Mouse (Mus musculus) neural tube, embryonic 14.5 days (tissue): ENCODE results near the gene Ngly1. TPM values are rescaled to one million over a fixed set of nuclear protein-coding genes. Genes with fewer than 3 reads are reported as not detected.

Experiments used
- ATAC-seq: fragments of 200-750 bp; cut with Nextera tagmentation; 2 replicates; pipeline ENCODE4 v1.8.0; 2017; ENCODE audit warnings: low read depth, mild to moderate bottlenecking, moderate TSS enrichment, moderate library complexity
- H3K27ac ChIP-seq: fragments of 300-500 bp; sonication (generic); 2 replicates; pipeline ENCODE4 v1.5.1; 2014; ENCODE audit warnings: low read depth, mild to moderate bottlenecking, control low read depth, low read length, moderate library complexity, mixed read lengths
- H3K27me3 ChIP-seq: fragments of 300-500 bp; sonication (generic); 2 replicates; pipeline ENCODE4 v1.6.1; 2014; ENCODE audit warnings: low read length; ENCODE audit not compliant: control insufficient read depth, insufficient read depth
- H3K36me3 ChIP-seq: fragments of 300-500 bp; sonication (generic); 2 replicates; pipeline ENCODE4 v1.6.1; 2014; ENCODE audit warnings: low read length, mixed read lengths; ENCODE audit not compliant: control insufficient read depth, insufficient read depth
- H3K4me1 ChIP-seq: fragments of 300-500 bp; sonication (generic); 2 replicates; pipeline ENCODE4 v1.6.1; 2014; ENCODE audit warnings: low read length; ENCODE audit not compliant: control insufficient read depth, insufficient read depth
- H3K4me2 ChIP-seq: fragments of 300-500 bp; sonication (generic); 2 replicates; pipeline ENCODE4 v1.6.1; 2014; ENCODE audit warnings: mild to moderate bottlenecking, low read depth, low read length, control low read depth
- H3K4me3 ChIP-seq: fragments of 300-500 bp; sonication (generic); 2 replicates; pipeline ENCODE4 v1.5.1; 2014; ENCODE audit warnings: low read depth, low read length, control low read depth, mixed read lengths
- H3K9ac ChIP-seq: fragments of 300-500 bp; sonication (generic); replicated peaks from 2 replicates; pipeline ENCODE4 v1.6.1; 2014; ENCODE audit warnings: low read depth, mild to moderate bottlenecking, control low read depth, low read length, mixed read lengths
- H3K9me3 ChIP-seq: fragments of 300-500 bp; sonication (generic); 2 replicates; pipeline ENCODE4 v1.6.1; 2016; ENCODE audit warnings: low read length; ENCODE audit not compliant: control insufficient read depth
- WGBS: fragments of 180-500 bp; shearing (Covaris S2); extraction: QIAGEN DNeasy Blood & Tissue Kit; methylation state at CpG from one replicate; pipeline ENCODE4 v1.1.7; 2014; 5-methylcytosine and 5-hydroxymethylcytosine counted together
- polyA plus RNA-seq: library from polyadenylated mRNA; unstranded; fragments of >200 nt; fragmentation: Nextera tagmentation; extraction: Ambion mirVana; gene quantifications from 2 replicates; pipeline ENCODE4 v1.2.1, GENCODE M21; 2014

Gene Ngly1
- polyA plus RNA-seq, 1 experiment from 2014 or later: 27.5 TPM

DNA sequence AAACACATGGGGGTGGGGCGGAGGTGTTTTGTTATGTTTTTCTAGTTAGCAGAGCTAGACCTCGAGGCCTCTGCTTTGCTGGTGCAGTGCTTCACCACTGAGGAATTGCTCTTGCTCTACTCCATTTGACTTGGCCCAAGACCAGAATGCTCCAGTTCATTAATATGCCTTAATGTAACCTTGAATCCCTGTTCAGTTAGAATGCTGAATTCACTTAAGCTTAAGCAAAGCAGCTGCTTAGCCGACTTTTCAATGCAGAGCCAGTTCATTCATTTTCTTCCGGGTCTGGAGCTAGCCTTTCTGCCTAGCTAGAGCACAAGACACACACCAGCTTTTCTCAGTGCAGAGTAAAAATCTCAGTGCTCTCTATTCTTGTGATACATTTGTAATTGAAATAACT is 30.1 kb downstream of the Ngly1 start:
- no peak for ATAC-seq
- no peaks in the 10 kb centered on the region for H3K4me1 ChIP-seq
- H3K27me3 ChIP-seq: no peaks in the 10 kb centered on the region
- no peak overlapping the region for H3K4me3 ChIP-seq
- no peak overlapping the region for H3K9ac ChIP-seq
- H3K27ac ChIP-seq: no peak overlapping the region
- WGBS: 69% methylated on average over 4 of the region's 4 CpGs
- 0 out of 2 replicates have a peak, but pooled peaks cover 4% of the 10 kb centered on the region for H3K36me3 ChIP-seq
- H3K9me3 ChIP-seq: no peaks in the 10 kb centered on the region
- H3K4me2 ChIP-seq: no peak overlapping the region

DNA sequence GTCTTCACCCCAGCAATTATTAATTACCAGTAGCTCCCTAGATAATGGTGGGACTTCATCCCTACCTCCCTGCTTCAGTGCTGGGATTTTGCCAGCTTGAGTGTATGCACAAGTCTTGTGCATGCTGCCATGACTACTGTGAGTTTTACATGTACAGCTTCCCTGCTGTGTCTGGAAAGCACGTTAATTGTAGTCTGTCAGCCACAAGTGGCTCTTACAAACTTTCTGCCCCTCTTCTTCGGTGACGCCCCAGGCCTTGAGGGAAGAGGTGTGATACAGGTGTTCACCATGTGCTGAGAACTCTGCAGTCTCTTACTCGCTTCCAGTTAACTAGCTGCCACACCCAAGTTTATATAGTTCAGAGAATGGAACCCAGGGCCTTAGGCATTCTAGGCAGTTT is 34.9 kb downstream of the Ngly1 start:
- no peak overlapping the region for H3K27ac ChIP-seq
- 84% methylated on average over 4 of the region's 4 CpGs for WGBS
- no peaks in the 10 kb centered on the region for H3K9me3 ChIP-seq
- no peaks in the 10 kb centered on the region for H3K4me1 ChIP-seq
- 0 out of 2 replicates have a peak, but pooled peaks cover 4% of the 10 kb centered on the region for H3K36me3 ChIP-seq
- no peak overlapping the region for H3K9ac ChIP-seq
- H3K4me3 ChIP-seq: no peak overlapping the region
- ATAC-seq: no peak
- H3K27me3 ChIP-seq: no peaks in the 10 kb centered on the region
- no peak overlapping the region for H3K4me2 ChIP-seq

DNA sequence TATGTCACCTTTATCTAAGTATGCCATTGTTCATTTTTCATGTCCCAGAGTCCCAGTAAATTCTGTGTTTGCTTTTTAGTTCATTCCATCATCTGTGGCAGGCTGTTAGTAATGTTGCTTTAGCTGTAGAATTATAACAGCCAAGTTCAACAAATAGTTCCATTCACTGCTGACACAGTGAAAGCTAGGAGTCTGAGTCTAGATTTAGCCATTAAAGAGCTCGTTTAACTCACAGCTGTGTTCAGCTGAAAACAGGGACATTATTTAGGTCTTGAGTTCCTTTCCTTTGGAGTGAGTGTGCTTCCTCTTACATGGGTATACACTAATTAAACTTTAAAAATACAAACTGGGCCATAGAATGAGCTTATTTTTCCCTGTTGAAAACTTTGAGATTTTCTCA is 43.3 kb downstream of the Ngly1 start:
- H3K4me2 ChIP-seq: no peak overlapping the region

DNA sequence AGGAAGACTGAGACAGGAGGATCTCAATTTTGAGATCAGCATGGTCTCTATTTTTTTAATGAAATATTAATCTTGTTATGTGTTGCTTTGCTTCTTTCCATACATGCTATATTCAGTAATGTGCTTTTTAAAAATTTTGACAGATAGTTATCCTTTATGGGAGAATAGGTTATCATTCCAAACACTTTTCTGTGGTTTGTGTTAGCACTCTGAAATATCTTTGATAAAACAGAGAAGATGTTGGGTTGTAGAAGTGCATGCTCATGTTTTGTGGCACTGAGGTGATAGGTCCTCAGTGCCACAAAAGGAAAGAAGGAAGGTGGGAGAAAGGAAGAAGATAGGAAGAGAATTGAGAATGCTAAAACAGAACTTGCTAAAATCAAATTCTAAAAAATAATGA is 43.9 kb downstream of the Ngly1 start:
- Histone ChIP-seq H3K4me3 (no peak overlapping the region), H3K27me3 (no peaks in the 10 kb centered on the region), H3K4me2 (no peak overlapping the region), H3K4me1 (no peaks in the 10 kb centered on the region), H3K9me3 (no peaks in the 10 kb centered on the region), H3K36me3 (no peaks in the 10 kb centered on the region), H3K9ac (no peak overlapping the region), H3K27ac (no peak overlapping the region)
- ATAC-seq: no peak

More for the DNA sequence above, 43.3 kb downstream of the Ngly1 start:
- no peaks in the 10 kb centered on the region for H3K27me3 ChIP-seq
- H3K27ac ChIP-seq: no peak overlapping the region
- no peak overlapping the region for H3K4me3 ChIP-seq
- WGBS: 27% methylated on average over 1 of the region's 1 CpGs
- H3K9me3 ChIP-seq: no peaks in the 10 kb centered on the region
- H3K36me3 ChIP-seq: no peaks in the 10 kb centered on the region
- H3K9ac ChIP-seq: no peak overlapping the region
- no peak for ATAC-seq
- no peaks in the 10 kb centered on the region for H3K4me1 ChIP-seq

DNA sequence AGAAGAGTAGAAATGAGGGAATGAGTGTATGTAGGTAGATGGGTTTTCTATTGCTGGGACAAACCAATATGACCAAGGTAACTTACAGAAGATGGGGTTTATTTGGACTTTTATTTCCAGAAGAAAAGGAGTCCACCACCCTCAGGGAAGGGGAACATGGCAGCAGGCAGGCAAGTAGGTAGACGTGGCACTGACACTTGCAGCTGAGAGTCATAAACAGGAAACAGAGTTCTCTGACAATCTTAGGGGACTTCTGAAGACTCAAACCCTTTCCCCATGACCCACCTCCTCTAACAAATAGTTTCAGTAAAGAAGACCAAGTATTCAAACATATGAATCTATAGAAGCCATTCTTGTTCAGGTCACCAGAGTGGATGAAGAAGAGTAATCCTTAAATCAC is 44.8 kb downstream of the Ngly1 start:
- H3K4me1 ChIP-seq: no peaks in the 10 kb centered on the region
- H3K27me3 ChIP-seq: no peaks in the 10 kb centered on the region
- H3K4me3 ChIP-seq: no peak overlapping the region
- no peak overlapping the region for H3K27ac ChIP-seq
- no peak for ATAC-seq
- H3K9me3 ChIP-seq: no peaks in the 10 kb centered on the region
- H3K36me3 ChIP-seq: no peaks in the 10 kb centered on the region
- 88% methylated on average over 1 of the region's 1 CpGs for WGBS
- H3K4me2 ChIP-seq: no peak overlapping the region
- H3K9ac ChIP-seq: no peak overlapping the region

DNA sequence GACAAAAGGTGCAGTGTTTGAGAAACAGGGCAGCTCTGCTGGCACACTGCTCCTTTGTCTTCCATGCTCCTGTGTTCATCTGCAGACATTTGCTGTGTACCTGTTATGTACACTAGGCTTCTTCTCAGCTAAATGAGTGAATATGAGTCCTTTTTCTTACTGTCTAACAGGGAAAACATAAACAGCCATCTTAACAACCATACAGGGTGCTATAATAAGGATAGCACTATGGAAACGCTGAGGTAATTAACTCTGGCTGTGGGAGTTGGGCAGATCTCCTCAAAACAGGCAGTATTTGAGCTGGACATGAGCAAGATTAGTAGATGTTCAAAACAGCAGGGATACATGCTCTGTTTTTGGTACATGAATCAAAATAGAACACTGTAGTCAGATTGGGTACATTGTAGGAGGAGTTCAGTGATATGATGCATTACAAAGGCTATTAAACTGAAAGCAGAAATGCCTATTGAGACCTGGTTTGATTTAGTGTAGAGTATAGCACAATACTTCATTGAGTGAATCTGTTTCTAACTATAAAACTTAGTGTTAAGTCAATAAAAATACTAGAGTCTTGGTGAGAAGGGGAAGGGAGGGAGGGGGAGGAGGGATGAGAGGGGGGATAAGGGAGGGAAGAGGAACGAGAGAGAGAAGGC is 47.9 kb downstream of the Ngly1 start:
- Histone ChIP-seq H3K4me2 (no peak overlapping the region), H3K27me3 (no peaks in the 10 kb centered on the region), H3K9ac (no peak overlapping the region), H3K4me3 (no peak overlapping the region), H3K9me3 (no peaks in the 10 kb centered on the region), H3K27ac (peak overlapping the region; percentile 41; the same call in 1 of the 2 replicates), H3K4me1 (no peaks in the 10 kb centered on the region), H3K36me3 (no peaks in the 10 kb centered on the region)
- 41% methylated on average over 2 of the region's 2 CpGs for WGBS
- peak; percentile 60; the same call in 1 of the 2 replicates for ATAC-seq

DNA sequence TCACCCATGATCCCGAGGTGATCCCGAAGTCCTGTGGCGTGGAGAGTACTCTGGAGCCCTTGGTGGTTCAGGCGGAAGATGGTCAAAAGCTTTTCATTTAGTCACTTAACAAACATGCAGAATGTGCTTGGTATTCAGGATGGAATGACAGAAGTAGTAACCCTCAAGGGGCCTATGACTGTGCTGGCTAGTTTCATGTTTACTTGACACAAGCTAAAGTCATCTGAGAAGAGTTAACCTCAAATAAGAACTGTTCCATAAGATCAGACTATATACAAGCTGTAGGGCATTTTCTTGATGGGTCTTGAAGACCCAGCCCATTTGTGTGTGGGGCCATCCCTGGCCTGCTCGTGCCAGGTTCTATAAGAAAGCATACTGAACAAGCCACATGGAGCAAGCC is 52.7 kb downstream of the Ngly1 start:
- Histone ChIP-seq H3K36me3 (no peaks in the 10 kb centered on the region), H3K4me3 (no peak overlapping the region), H3K27me3 (no peaks in the 10 kb centered on the region), H3K4me2 (no peak overlapping the region), H3K9ac (no peak overlapping the region), H3K4me1 (no peaks in the 10 kb centered on the region), H3K27ac (no peak overlapping the region), H3K9me3 (no peaks in the 10 kb centered on the region)
- WGBS: 95% methylated on average over 5 of the region's 5 CpGs
- no peak for ATAC-seq

DNA sequence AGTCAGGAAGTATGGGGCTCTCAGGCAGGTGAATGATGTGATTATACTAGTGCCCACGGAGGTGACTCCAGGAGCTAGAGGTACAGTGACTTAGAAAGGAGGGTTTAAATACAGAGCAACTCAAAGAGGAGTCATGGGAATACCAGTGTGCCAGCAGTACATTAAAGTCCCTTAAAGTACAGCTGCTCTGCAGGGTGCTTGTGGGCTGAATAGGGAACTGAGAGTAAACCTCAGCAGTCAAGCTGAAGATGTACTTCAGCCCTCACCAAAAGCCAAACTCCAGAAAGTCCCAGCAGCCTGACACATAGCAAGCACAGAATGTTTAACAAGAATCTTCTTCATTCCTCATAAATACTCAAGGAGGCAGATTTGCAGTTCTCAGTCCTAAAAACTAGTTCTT is 53.6 kb downstream of the Ngly1 start:
- no peak for ATAC-seq
- H3K4me2 ChIP-seq: no peak overlapping the region
- 38% methylated on average over 1 of the region's 1 CpGs for WGBS
- no peaks in the 10 kb centered on the region for H3K9me3 ChIP-seq
- no peak overlapping the region for H3K4me3 ChIP-seq
- no peaks in the 10 kb centered on the region for H3K4me1 ChIP-seq
- H3K9ac ChIP-seq: no peak overlapping the region
- no peaks in the 10 kb centered on the region for H3K27me3 ChIP-seq
- no peaks in the 10 kb centered on the region for H3K36me3 ChIP-seq
- H3K27ac ChIP-seq: no peak overlapping the region

DNA sequence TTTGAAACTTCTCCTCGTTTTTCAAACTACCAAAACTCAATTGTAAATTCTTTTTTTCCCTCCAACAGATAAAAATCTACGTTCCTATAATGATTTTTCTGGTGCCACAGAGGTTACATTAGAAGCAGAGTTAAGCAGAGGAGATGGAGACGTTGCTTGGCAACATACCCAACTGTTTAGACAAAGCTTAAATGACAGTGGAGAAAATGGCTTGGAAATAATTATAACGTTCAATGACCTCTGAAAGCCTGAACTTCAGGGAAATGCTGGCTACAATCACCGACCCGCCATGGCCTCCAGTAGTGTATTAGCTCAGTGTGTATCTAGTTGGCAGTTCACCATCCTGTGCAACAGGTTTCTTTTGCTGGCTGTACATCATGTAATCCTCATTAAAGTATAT is 61.7 kb downstream of the Ngly1 start:
- Histone ChIP-seq H3K36me3 (no peaks in the 10 kb centered on the region), H3K9me3 (no peaks in the 10 kb centered on the region), H3K4me2 (no peak overlapping the region), H3K4me1 (no peaks in the 10 kb centered on the region), H3K9ac (no peak overlapping the region), H3K27me3 (no peaks in the 10 kb centered on the region), H3K27ac (no peak overlapping the region), H3K4me3 (no peak overlapping the region)
- ATAC-seq: no peak
- 37% methylated on average over 6 of the region's 6 CpGs for WGBS
